Mouse (Mus musculus) cerebellum, postnatal 36 days (tissue): ENCODE results near the gene Gm21454.
"Not testable (repeated sequence)": the region's sequence is repeated elsewhere in the genome, so short reads cannot be mapped to it uniquely, and the experiment has no call there.

ENCODE experiments used
- DNase-seq, 2 experiments: peaks; one replicate each; pipeline ENCODE4 v3.0.0; 2021 to 2022; ENCODE audit warnings: mixed read lengths in 2 of 2

The Gm21454 gene

GRCm38 (mm10) chrY:13252091-13252490, at the start of gene Gm21454, which contains the start of gene Gm21440:
TSS of gene Gm21454 (plus strand) at chrY:13252442.
TSS of gene Gm21440 (plus strand) at chrY:13252391.
- DNase-seq, result not testable (repeated sequence)

- DNase-seq, result not testable (repeated sequence)
Observed at GRCm38 (mm10) chrY:13223828-13224227, 28.4 kb upstream of the Gm21454 start, which contains the start of gene Gm21828. TSS of gene Gm21828 (minus strand) at chrY:13223928.

GRCm38 (mm10) chrY:13348963-13349362, 96.7 kb downstream of the Gm21454 start, which contains the start of gene Gm21725:
TSS of gene Gm21725 (minus strand) at chrY:13349063.
- not testable (repeated sequence) for DNase-seq
